Mouse (Mus musculus): ENCODE data around the gene Ryr1. TPM values are rescaled to one million over a fixed set of nuclear protein-coding genes. Genes with fewer than 3 reads are reported as not detected.
"Not testable (repeated sequence)": the region's sequence is repeated elsewhere in the genome, so short reads cannot be mapped to it uniquely, and the experiment has no call there.

Ryr1 gene
- total RNA-seq, 2 experiments from 2014 or later = 715 to 728 TPM

- DNase-seq = no peak
Observed at GRCm38 (mm10) chr7:28985207-28985606, 139.8 kb downstream of the Ryr1 start.

GRCm38 (mm10) chr7:28984452-28984851 lies 140.5 kb downstream of the Ryr1 start:
- no peak for DNase-seq

GRCm38 (mm10) chr7:28983849-28984248 lies 141.1 kb downstream of the Ryr1 start:
- DNase-seq = no peak

GRCm38 (mm10) chr7:28983141-28983564 lies 141.8 kb downstream of the Ryr1 start:
- DNase-seq = no peak

- no peak for DNase-seq
Observed at GRCm38 (mm10) chr7:28982274-28983013, 142.5 kb downstream of the Ryr1 start.

- DNase-seq = peak; percentile 92
Observed at GRCm38 (mm10) chr7:28981651-28982273, 143.2 kb downstream of the Ryr1 start, which contains the start of the genes Eif3k and Map4k1. Gene Eif3k (minus strand): TSS chr7:28981864. Gene Map4k1 (plus strand): TSS chr7:28982050.

- DNase-seq = no peak
Observed at GRCm38 (mm10) chr7:28977556-28977955, 147.4 kb downstream of the Ryr1 start.

- no peak for DNase-seq
Observed at GRCm38 (mm10) chr7:28973025-28973424, 152.0 kb downstream of the Ryr1 start.

- peak; percentile 86 for DNase-seq
Observed at GRCm38 (mm10) chr7:28972542-28972985, 152.4 kb downstream of the Ryr1 start.

GRCm38 (mm10) chr7:28971770-28972269 lies 153.2 kb downstream of the Ryr1 start:
- DNase-seq = peak; percentile 43

- no peak for DNase-seq
Observed at GRCm38 (mm10) chr7:28971029-28971428, 153.9 kb downstream of the Ryr1 start.

- no peak for DNase-seq
Observed at GRCm38 (mm10) chr7:28969672-28970394, 155.1 kb downstream of the Ryr1 start.

GRCm38 (mm10) chr7:28969271-28969670 lies 155.7 kb downstream of the Ryr1 start:
- no peak for DNase-seq

GRCm38 (mm10) chr7:28968120-28968519 lies 156.9 kb downstream of the Ryr1 start:
- DNase-seq = not testable (repeated sequence)

- no peak for DNase-seq
Observed at GRCm38 (mm10) chr7:28966751-28967505, 158.1 kb downstream of the Ryr1 start.

- DNase-seq = no peak
Observed at GRCm38 (mm10) chr7:28966181-28966580, 158.8 kb downstream of the Ryr1 start.

GRCm38 (mm10) chr7:28965346-28965840 lies 159.6 kb downstream of the Ryr1 start:
- no peak for DNase-seq

GRCm38 (mm10) chr7:28963399-28963923 lies 161.5 kb downstream of the Ryr1 start:
- DNase-seq = no peak

GRCm38 (mm10) chr7:28961927-28962670 lies 162.9 kb downstream of the Ryr1 start, which contains the start of gene Actn4:
Gene Actn4 (minus strand): TSS chr7:28962340.
- DNase-seq = peak; percentile 98

- DNase-seq = no peak
Observed at GRCm38 (mm10) chr7:28961584-28961926, 163.4 kb downstream of the Ryr1 start.
